Comparison of ENCODE assay signal across 15 mouse cellular contexts in the genomic region with DNA sequence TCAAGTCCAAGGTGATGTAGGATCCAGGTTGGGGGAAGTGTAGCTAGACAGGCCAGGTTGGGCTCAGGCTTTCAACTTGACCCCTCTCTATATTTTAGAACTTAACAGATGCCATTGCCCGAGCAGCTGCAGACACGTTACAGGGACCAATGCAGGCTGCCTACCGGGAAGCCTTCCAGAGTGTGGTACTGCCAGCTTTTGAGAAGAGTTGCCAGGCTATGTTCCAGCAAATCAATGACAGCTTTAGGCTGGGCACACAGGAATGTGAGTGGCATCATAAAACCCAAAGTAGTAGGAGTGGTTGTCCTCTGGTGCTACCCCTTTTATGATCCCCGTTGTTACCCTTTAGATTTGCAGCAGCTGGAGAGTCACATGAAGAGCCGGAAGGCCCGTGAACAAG. TPM values are rescaled to one million over a fixed set of nuclear protein-coding genes. Genes with fewer than 3 reads are reported as not detected.
DNase-seq lines count a peak whose midpoint lies in the region; ATAC-seq lines count a peak whose summit lies in the region.
"Had no signal": no experiment of that assay in that cellular context is flagged by ENCODE, and none has a peak within 500 bp of the region (broad histone marks: within the 10 kb centered on the region; RNA-seq: fewer than 3 reads in every experiment).

No protein-coding gene starts in this region.

- H3K9ac ChIP-seq in midbrain, embryonic 16.5 days (ENCODE audit: low read depth, low read length): no peak overlapping the region
- H3K9ac ChIP-seq: midbrain, embryonic 12.5 days had no signal

- intact Hi-C loops in left cerebral cortex, postnatal 4 days (cut with DNase I): loop anchor here (10.0 kb wide), 1 partner anchor 134 kb away; no protein-coding TSS in a partner anchor
- intact Hi-C loops in heart, postnatal 36 days (cut with DNase I): no loop called here
- intact Hi-C loops in left cerebral cortex, postnatal 36 days (cut with DNase I): loop anchor here (5.0 kb wide), 1 partner anchor 121 kb away; a partner anchor contains a TSS

- WGBS in midbrain, embryonic 16.5 days: 93% methylated on average over 6 of the region's 6 CpGs

- ATAC-seq in cerebellum, adult (ENCODE audit: insufficient number of reproducible peaks, low FRiP score, low TSS enrichment): no peak
- no peak for ATAC-seq in midbrain, embryonic 16.5 days
- ATAC-seq: forebrain, embryonic 14.5 days had no signal

- no peaks in the 10 kb centered on the region for H3K27me3 ChIP-seq in midbrain, embryonic 16.5 days (ENCODE audit: control insufficient read depth, insufficient read depth, low read depth, low read length)
- H3K27me3 ChIP-seq: midbrain, embryonic 12.5 days had no signal

- no peak overlapping the region for H3K4me2 ChIP-seq in midbrain, embryonic 16.5 days (ENCODE audit: low read length)
- H3K4me2 ChIP-seq: midbrain, embryonic 12.5 days had no signal

- H3K4me3 ChIP-seq in midbrain, embryonic 16.5 days (ENCODE audit: low read depth, low read length): no peak overlapping the region
- H3K4me3 ChIP-seq: midbrain, embryonic 12.5 days had no signal

- peaks cover 53% of the 10 kb centered on the region for H3K36me3 ChIP-seq in midbrain, embryonic 16.5 days (ENCODE audit: control insufficient read depth, insufficient read depth, low read length)

- peaks cover 5% of the 10 kb centered on the region; the same call in 1 of the 2 replicates for H3K4me1 ChIP-seq in midbrain, embryonic 16.5 days (ENCODE audit: control insufficient read depth, insufficient read depth, low read length)

- DNase-seq in cerebellum, postnatal 10 days: peak; percentile 68 to 69
- DNase-seq in left cerebral cortex, adult 18-20 months (ENCODE audit: low spot score in 2 of 2): peak; percentile 55 to 60
- no peak for DNase-seq in left cerebral cortex, postnatal 4 days
- DNase-seq in heart, postnatal 36 days: peak; percentile 31 to 39
- peak; percentile 42 to 48 for DNase-seq in left cerebral cortex, postnatal 36 days (ENCODE audit: low spot score in 2 of 2)
- no peak for DNase-seq in lung, adult 18-20 months
- DNase-seq: adrenal gland, postnatal 14 days; kidney, postnatal 4 days; liver; lung, postnatal 10 days; thymus, adult 2 months had no signal

- no peak overlapping the region for H3K27ac ChIP-seq in midbrain, embryonic 16.5 days (ENCODE audit: low read length)
- H3K27ac ChIP-seq: midbrain, embryonic 12.5 days had no signal

- no peaks in the 10 kb centered on the region for H3K9me3 ChIP-seq in midbrain, embryonic 16.5 days (replicated peaks; ENCODE audit: control insufficient read depth, low read length, poor library complexity, severe bottlenecking)
- H3K9me3 ChIP-seq: midbrain, embryonic 12.5 days had no signal

RNA-seq across cellular contexts. Expression of a gene that starts 2.5 kb away (rescaled TPM):
- total RNA-seq in left cerebral cortex, adult 18-20 months (2021): 1 to 10 TPM; 3.6 to 4.1 TPM
- not detected for total RNA-seq in left cerebral cortex, postnatal 4 days (2021)
- total RNA-seq in heart, postnatal 36 days (2021): 1 to 10 TPM in 1 of 2 experiments, under 1 TPM in 1; 0.49 to 1.1 TPM
- total RNA-seq in left cerebral cortex, postnatal 36 days (2021): 1 to 10 TPM; 2.8 to 5.3 TPM
- polyA plus RNA-seq in midbrain, embryonic 16.5 days (2015; fragmentation: Nextera tagmentation; extraction: Ambion mirVana): 0.53 TPM in 1 of 2 replicates, not detected in the other

RNA-seq across cellular contexts. Expression of a gene that starts 9.4 kb away (rescaled TPM):
- total RNA-seq in left cerebral cortex, adult 18-20 months (2021): 1 to 10 TPM; 6.6 to 7.6 TPM
- 10 to 100 TPM in 1 of 2 experiments, 1 to 10 TPM in 1; 8.6 to 10.1 TPM for total RNA-seq in left cerebral cortex, postnatal 4 days (2021)
- total RNA-seq in heart, postnatal 36 days (2021): 10 to 100 TPM; 15.1 to 17.2 TPM
- total RNA-seq in left cerebral cortex, postnatal 36 days (2021): 1 to 10 TPM; 8.6 to 9.7 TPM
- polyA plus RNA-seq in midbrain, embryonic 16.5 days (2015; fragmentation: Nextera tagmentation; extraction: Ambion mirVana): 10.6 and 10.8 TPM in 2 replicates

RNA-seq across cellular contexts. Expression of a gene that starts 10.2 kb away (rescaled TPM):
- total RNA-seq in left cerebral cortex, adult 18-20 months (2021): 10 to 100 TPM; 62.8 to 65.0 TPM
- 10 to 100 TPM; 64.5 to 74.1 TPM for total RNA-seq in left cerebral cortex, postnatal 4 days (2021)
- total RNA-seq in heart, postnatal 36 days (2021): 10 to 100 TPM; 24.2 to 26.3 TPM
- total RNA-seq in left cerebral cortex, postnatal 36 days (2021): 10 to 100 TPM; 56.9 to 68.4 TPM
- polyA plus RNA-seq in midbrain, embryonic 16.5 days (2015; fragmentation: Nextera tagmentation; extraction: Ambion mirVana): 55.5 and 56.9 TPM in 2 replicates

RNA-seq across cellular contexts. Expression of a gene that starts 30.5 kb away (rescaled TPM):
- total RNA-seq in left cerebral cortex, adult 18-20 months (2021): 10 to 100 TPM; 24.8 to 29.0 TPM
- total RNA-seq in left cerebral cortex, postnatal 4 days (2021): 10 to 100 TPM; 35.2 to 48.7 TPM
- 10 to 100 TPM; 33.0 to 42.4 TPM for total RNA-seq in heart, postnatal 36 days (2021)
- total RNA-seq in left cerebral cortex, postnatal 36 days (2021): 10 to 100 TPM; 25.7 to 35.4 TPM
- polyA plus RNA-seq in midbrain, embryonic 16.5 days (2015; fragmentation: Nextera tagmentation; extraction: Ambion mirVana): 146 and 153 TPM in 2 replicates

RNA-seq across cellular contexts. Expression of a gene that starts 35.9 kb away (rescaled TPM):
- total RNA-seq in left cerebral cortex, adult 18-20 months (2021): 10 to 100 TPM; 40.8 to 41.6 TPM
- 10 to 100 TPM; 32.7 to 35.3 TPM for total RNA-seq in left cerebral cortex, postnatal 4 days (2021)
- 10 to 100 TPM; 26.5 to 28.3 TPM for total RNA-seq in heart, postnatal 36 days (2021)
- total RNA-seq in left cerebral cortex, postnatal 36 days (2021): 10 to 100 TPM; 38.9 to 44.8 TPM
- 50.6 and 53.4 TPM in 2 replicates for polyA plus RNA-seq in midbrain, embryonic 16.5 days (2015; fragmentation: Nextera tagmentation; extraction: Ambion mirVana)

Comparison
In these comparisons a context has a peak if more than half of its experiments do, and no peak if none do; other contexts are left out.
1. DNase-seq: peak in cerebellum, postnatal 10 days (2 of 2), left cerebral cortex, adult 18-20 months (2 of 2), heart, postnatal 36 days (2 of 2) and left cerebral cortex, postnatal 36 days (2 of 2); none in left cerebral cortex, postnatal 4 days (single experiment) and lung, adult 18-20 months (0 of 2).